Mouse (Mus musculus): ENCODE data around the gene Pced1a. TPM values are rescaled to one million over a fixed set of nuclear protein-coding genes. Genes with fewer than 3 reads are reported as not detected.
A peak's percentile ranks its signal among the peaks of the same experiment; 100 is the strongest.

The Pced1a gene
- total and polyA plus RNA-seq, 3 experiments: 6.5 to 13.7 TPM; not detected in 1

DNA sequence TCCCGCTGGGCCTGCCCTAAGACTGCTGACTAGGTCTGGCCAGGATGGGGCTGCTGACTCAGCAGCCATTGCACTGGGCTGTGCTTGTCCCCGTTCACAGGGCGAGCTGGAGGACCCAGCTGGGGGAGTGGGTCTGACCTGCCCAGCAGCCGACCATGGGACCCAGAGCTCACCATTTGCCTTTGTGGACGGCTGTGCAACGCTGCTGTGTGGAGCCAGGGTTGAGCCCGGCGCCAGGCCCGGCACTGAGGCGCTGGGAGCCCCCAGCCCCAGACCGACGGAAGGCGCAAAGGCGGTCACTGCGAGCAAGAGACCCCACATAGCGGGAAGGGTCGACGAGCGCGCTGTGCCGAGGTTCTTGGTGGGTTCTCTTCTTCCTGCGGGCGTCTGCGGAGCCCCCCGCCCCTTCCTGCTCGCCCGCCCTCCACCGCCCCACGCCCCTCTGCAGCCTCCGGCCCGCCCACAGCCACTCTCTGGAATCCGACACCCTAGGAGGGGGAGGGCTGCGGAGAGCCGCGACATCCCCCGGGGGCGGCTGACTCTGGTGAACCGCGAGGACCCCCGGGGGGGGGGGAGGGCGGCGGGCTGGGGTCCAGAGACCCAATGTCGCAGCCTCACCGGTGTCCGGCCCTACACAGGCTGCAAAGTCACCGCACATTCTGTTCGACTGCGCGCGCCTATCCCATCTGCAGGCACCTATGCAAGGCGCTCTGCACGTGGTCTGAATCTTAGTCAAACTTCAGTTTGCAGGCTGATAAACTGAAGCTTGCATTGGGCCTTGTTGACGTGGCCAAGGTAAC is 27.1 kb downstream of the Pced1a start, which contains the start of gene Cpxm1:
Cpxm1 (minus strand) TSS at position 389 of the 800 bp plus-strand sequence.
- H3K27ac ChIP-seq (ENCODE audit: control insufficient read depth, low read depth, low read length): 0 out of 2 replicates have a peak within 1 kb of the TSS, but pooled peaks have one; percentile 7
- DNase-seq (ENCODE audit: low read depth, low spot score): peak; percentile 67
- TF ChIP-seq EP300 (IDR thresholded peaks at IDR 0.05; ENCODE audit: low read depth in 1 of 2, low read length in 2 of 2) (no peak), MAFK (IDR thresholded peaks at IDR 0.05; ENCODE audit: borderline replicate concordance, low read depth, low read length) (peak; percentile 66), ETS1 (IDR thresholded peaks at IDR 0.05; ENCODE audit: low read depth, low read length) (no peak), MAX (IDR thresholded peaks at IDR 0.05; ENCODE audit: low read length) (peak; percentile 72), USF1 (IDR thresholded peaks at IDR 0.05; ENCODE audit: low read depth, low read length) (peak; percentile 38; the same call in 1 of the 2 replicates), MXI1 (IDR thresholded peaks at IDR 0.05; ENCODE audit: low read depth, low read length) (peak; percentile 84), POLR2A (IDR thresholded peaks at IDR 0.05; ENCODE audit: control insufficient read depth in 1 of 2, insufficient read depth in 1 of 2, low read depth in 1 of 2, low read length in 2 of 2, poor library complexity in 1 of 2) (0 out of 4 replicates have a peak, but pooled peaks of 1 of the 2 experiments have one; percentile 21)
- peak within 1 kb of the TSS; percentile 68 for H3K9ac ChIP-seq (ENCODE audit: control insufficient read depth, low read depth, low read length, poor library complexity, severe bottlenecking)
- 0 out of 4 replicates have a peak, but pooled peaks cover 0 to 2% of the 10 kb centered on the region in 2 experiments for H3K27me3 ChIP-seq (ENCODE audit: control insufficient read depth in 1 of 2, insufficient read depth in 2 of 2, low read length in 2 of 2)
- H3K4me3 ChIP-seq (ENCODE audit: control insufficient read depth in 1 of 2, insufficient read depth in 1 of 2, low read depth in 2 of 2, low read length in 2 of 2): peak within 1 kb of the TSS; percentile 61 to 64
- H3K4me1 ChIP-seq (ENCODE audit: control insufficient read depth in 1 of 2, insufficient read depth in 2 of 2, low read length in 2 of 2): peaks cover 5 to 7% of the 10 kb centered on the region in 2 experiments; a peak in 3 of 4 replicates
- H3K36me3 ChIP-seq (ENCODE audit: control insufficient read depth in 1 of 2, insufficient read depth in 2 of 2, low read length in 2 of 2): peaks cover 0 to 3% of the 10 kb centered on the region in 2 experiments; a peak in 1 of 4 replicates
- H3K79me2 ChIP-seq (ENCODE audit: control insufficient read depth, insufficient read depth, low read length, poor library complexity): no peaks in the 10 kb centered on the region; the same call in 1 of the 2 replicates
- no peaks in the 10 kb centered on the region for H3K9me3 ChIP-seq (replicated peaks; ENCODE audit: insufficient read depth, low read length)

DNA sequence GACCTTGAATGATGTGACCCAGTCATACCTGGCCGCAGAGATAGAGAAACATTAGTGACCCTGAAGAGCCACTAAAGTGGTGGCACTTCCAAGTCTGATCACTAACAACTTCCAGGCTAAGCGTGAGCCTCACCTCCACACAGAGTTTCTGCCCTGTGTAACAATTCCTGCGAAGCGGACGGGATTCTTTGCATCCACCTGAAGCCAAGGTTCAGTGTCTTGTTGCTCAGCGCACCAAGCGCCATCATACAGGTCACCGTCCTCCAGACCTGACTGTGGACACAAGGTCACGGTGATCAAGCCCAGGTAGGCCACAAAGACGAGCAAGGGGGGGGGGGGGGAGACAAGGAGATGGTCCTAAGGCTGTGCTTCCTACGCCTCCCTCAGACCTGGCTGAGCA is 28.8 kb downstream of the Pced1a start:
- no peak for DNase-seq (ENCODE audit: low read depth, low spot score)
- H3K27me3 ChIP-seq (ENCODE audit: control insufficient read depth in 1 of 2, insufficient read depth in 2 of 2, low read length in 2 of 2): no peaks in the 10 kb centered on the region
- no peak overlapping the region for H3K27ac ChIP-seq (ENCODE audit: control insufficient read depth, low read depth, low read length)
- H3K9ac ChIP-seq (ENCODE audit: control insufficient read depth, low read depth, low read length, poor library complexity, severe bottlenecking): no peak overlapping the region
- TF ChIP-seq EP300 (IDR thresholded peaks at IDR 0.05; ENCODE audit: low read depth in 1 of 2, low read length in 2 of 2) (no peak), ELF1 (IDR thresholded peaks at IDR 0.05; ENCODE audit: low read depth, low read length) (no peak), ZMIZ1 (IDR thresholded peaks at IDR 0.05; ENCODE audit: low read depth, low read length) (no peak), MYC (IDR thresholded peaks at IDR 0.05; ENCODE audit: low read depth, low read length) (no peak), GATA1 (IDR thresholded peaks at IDR 0.05; ENCODE audit: low read depth, low read length) (no peak), BHLHE40 (IDR thresholded peaks at IDR 0.05; ENCODE audit: borderline replicate concordance, low read depth, low read length) (no peak), KAT2A (conservative IDR thresholded peaks at IDR 0.05; ENCODE audit: low read depth, low read length) (no peak), HCFC1 (IDR thresholded peaks at IDR 0.05; ENCODE audit: low read depth, low read length) (no peak), MAZ (IDR thresholded peaks at IDR 0.05; ENCODE audit: low read depth, low read length) (no peak), CTCF (IDR thresholded peaks at IDR 0.05 in 2 of 3, conservative IDR thresholded peaks at IDR 0.05 in 1 of 3; ENCODE audit: control insufficient read depth in 1 of 3, insufficient read depth in 1 of 3, low read depth in 2 of 3, low read length in 3 of 3, poor library complexity in 1 of 3, severe bottlenecking in 1 of 3) (no peak), NELFE (IDR thresholded peaks at IDR 0.05; ENCODE audit: low read depth, low read length) (no peak), TBP (IDR thresholded peaks at IDR 0.05; ENCODE audit: low read depth, low read length) (no peak), CHD1 (IDR thresholded peaks at IDR 0.05; ENCODE audit: low read depth, low read length) (no peak), MAFK (IDR thresholded peaks at IDR 0.05; ENCODE audit: borderline replicate concordance, low read depth, low read length) (no peak), MEF2A (IDR thresholded peaks at IDR 0.05; ENCODE audit: extremely low read depth, insufficient replicate concordance, low read depth, low read length, poor library complexity, severe bottlenecking) (no peak), RCOR1 (IDR thresholded peaks at IDR 0.05; ENCODE audit: low read depth, low read length) (no peak), ZC3H11A (IDR thresholded peaks at IDR 0.05; ENCODE audit: low read depth, low read length) (no peak), GABPA (IDR thresholded peaks at IDR 0.05; ENCODE audit: low read depth, low read length) (no peak), SIN3A (IDR thresholded peaks at IDR 0.05; ENCODE audit: low read length) (no peak)
- peaks cover 5 to 7% of the 10 kb centered on the region in 2 experiments; a peak in 3 of 4 replicates for H3K4me1 ChIP-seq (ENCODE audit: control insufficient read depth in 1 of 2, insufficient read depth in 2 of 2, low read length in 2 of 2)
- no peaks in the 10 kb centered on the region; the same call in 1 of the 2 replicates for H3K79me2 ChIP-seq (ENCODE audit: control insufficient read depth, insufficient read depth, low read length, poor library complexity)
- no peak overlapping the region for H3K4me3 ChIP-seq (ENCODE audit: control insufficient read depth in 1 of 2, insufficient read depth in 1 of 2, low read depth in 2 of 2, low read length in 2 of 2)
- H3K9me3 ChIP-seq (replicated peaks; ENCODE audit: insufficient read depth, low read length): no peaks in the 10 kb centered on the region
- peaks cover 0 to 3% of the 10 kb centered on the region in 2 experiments; a peak in 1 of 4 replicates for H3K36me3 ChIP-seq (ENCODE audit: control insufficient read depth in 1 of 2, insufficient read depth in 2 of 2, low read length in 2 of 2)
